Mouse (Mus musculus) hindbrain, embryonic 12.5 days (tissue): ENCODE data around the gene Cdkal1. TPM values are rescaled to one million over a fixed set of nuclear protein-coding genes. Genes with fewer than 3 reads are reported as not detected.

Source experiments
- ATAC-seq: fragments of 200-750 bp; cut with Nextera tagmentation; 2 replicates; pipeline ENCODE4 v1.8.0; 2017; ENCODE audit warnings: moderate TSS enrichment; ENCODE audit not compliant: low FRiP score
- H3K27ac ChIP-seq: fragments of 300-500 bp; sonication (generic); 2 replicates; pipeline ENCODE4 v1.5.1; 2016; ENCODE audit warnings: mild to moderate bottlenecking
- H3K27me3 ChIP-seq: fragments of 300-500 bp; sonication (generic); 2 replicates; pipeline ENCODE4 v1.6.1; 2016; ENCODE audit warnings: mild to moderate bottlenecking
- H3K36me3 ChIP-seq: fragments of 300-500 bp; sonication (generic); 2 replicates; pipeline ENCODE4 v1.6.1; 2016; ENCODE audit warnings: mild to moderate bottlenecking
- H3K4me1 ChIP-seq: fragments of 300-500 bp; sonication (generic); 2 replicates; pipeline ENCODE4 v1.6.1; 2016
- H3K4me2 ChIP-seq: fragments of 300-500 bp; sonication (generic); replicated peaks from 2 replicates; pipeline ENCODE4 v1.6.1; 2016; ENCODE audit warnings: mild to moderate bottlenecking
- H3K4me3 ChIP-seq: fragments of 300-500 bp; sonication (generic); 2 replicates; pipeline ENCODE4 v1.5.1; 2016; ENCODE audit warnings: mild to moderate bottlenecking
- H3K9ac ChIP-seq: fragments of 300-500 bp; sonication (generic); 2 replicates; pipeline ENCODE4 v1.6.1; 2016; ENCODE audit warnings: mild to moderate bottlenecking, moderate library complexity
- H3K9me3 ChIP-seq: fragments of 300-500 bp; sonication (generic); replicated peaks from 2 replicates; pipeline ENCODE4 v1.6.1; 2016; ENCODE audit warnings: mild to moderate bottlenecking
- WGBS: fragments of 180-500 bp; shearing (Covaris S2); methylation state at CpG from one replicate; pipeline ENCODE4 v1.1.7; 2016; 5-methylcytosine and 5-hydroxymethylcytosine counted together
- polyA plus RNA-seq: library from polyadenylated mRNA; unstranded; fragments of >200 nt; fragmentation: Nextera tagmentation; extraction: Ambion mirVana; gene quantifications from 2 replicates; pipeline ENCODE4 v1.2.1, GENCODE M21; 2016

The Cdkal1 gene
- polyA plus RNA-seq, 1 experiment from 2014 or later = 31.4 TPM

- peaks cover 41% of the 10 kb centered on the region for H3K4me1 ChIP-seq
- H3K4me2 ChIP-seq = peak overlapping the region; percentile 19; the same call in 1 of the 2 replicates
Measured at GRCm38 (mm10) chr13:29610051-29610931, 245.2 kb downstream of the Cdkal1 start.

GRCm38 (mm10) chr13:29609441-29609840 lies 246.0 kb downstream of the Cdkal1 start:
- Histone ChIP-seq H3K9me3 (no peaks in the 10 kb centered on the region), H3K27ac (peak overlapping the region; percentile 85), H3K36me3 (no peaks in the 10 kb centered on the region), H3K4me2 (no peak overlapping the region), H3K4me1 (peaks cover 41% of the 10 kb centered on the region), H3K4me3 (no peak overlapping the region), H3K27me3 (no peaks in the 10 kb centered on the region), H3K9ac (no peak overlapping the region)
- no peak for ATAC-seq
- 58% methylated on average over 5 of the region's 5 CpGs for WGBS

More at GRCm38 (mm10) chr13:29610051-29610931, 245.2 kb downstream of the Cdkal1 start:
- Histone ChIP-seq H3K9ac (no peak overlapping the region; the same call in 1 of the 2 replicates), H3K9me3 (no peaks in the 10 kb centered on the region), H3K36me3 (no peaks in the 10 kb centered on the region), H3K27me3 (no peaks in the 10 kb centered on the region), H3K27ac (peak overlapping the region; percentile 85), H3K4me3 (no peak overlapping the region)
- ATAC-seq = peak; percentile 84
- 16% methylated on average over 13 of the region's 13 CpGs for WGBS

DNA sequence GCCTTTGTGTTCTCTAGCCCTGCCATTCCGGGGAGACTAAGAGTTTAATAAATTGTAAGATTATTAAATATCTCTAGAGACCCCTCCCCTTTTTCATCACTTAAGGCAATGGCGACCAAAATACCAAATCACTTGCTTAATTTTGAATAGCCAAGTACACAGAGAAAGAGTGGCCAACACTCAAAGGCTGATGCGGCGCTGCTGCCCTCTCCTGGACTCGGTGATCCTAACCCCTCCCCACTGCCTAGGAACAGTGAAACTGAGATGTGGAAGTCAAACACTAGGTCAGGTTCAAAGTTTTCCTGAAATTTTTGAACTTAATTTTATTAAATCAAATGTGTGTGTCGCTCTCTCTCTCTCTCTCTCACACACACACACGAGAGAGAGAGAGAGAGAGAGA lies 251.2 kb downstream of the Cdkal1 start:
- Histone ChIP-seq H3K27me3 (no peaks in the 10 kb centered on the region), H3K27ac (no peak overlapping the region), H3K9ac (no peak overlapping the region), H3K4me2 (no peak overlapping the region), H3K4me1 (peaks cover 12% of the 10 kb centered on the region), H3K36me3 (no peaks in the 10 kb centered on the region), H3K9me3 (no peaks in the 10 kb centered on the region), H3K4me3 (no peak overlapping the region)
- peak; percentile 87 for ATAC-seq
- WGBS = 27% methylated on average over 6 of the region's 7 CpGs

DNA sequence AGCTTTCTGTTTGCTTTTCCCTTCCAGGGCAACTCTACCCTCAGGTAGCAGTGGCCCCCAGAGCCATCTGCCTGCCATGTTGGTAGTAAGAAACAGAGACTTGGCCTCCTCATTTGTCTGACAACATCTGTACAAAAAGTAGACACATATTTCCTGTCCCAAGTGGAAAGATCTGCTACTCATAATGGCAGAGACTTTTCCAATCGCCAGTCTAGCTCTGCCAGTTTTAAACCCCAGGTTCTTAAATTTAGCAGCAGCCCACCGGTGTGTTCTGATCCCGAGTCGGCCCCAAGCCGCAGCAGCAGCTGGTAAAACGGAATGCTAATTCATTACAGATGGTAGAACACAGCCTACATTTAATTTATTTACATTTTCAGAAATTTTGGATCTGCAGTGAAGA lies 251.9 kb downstream of the Cdkal1 start:
- H3K9me3 ChIP-seq = no peaks in the 10 kb centered on the region
- H3K27ac ChIP-seq = peak overlapping the region; percentile 58; the same call in 1 of the 2 replicates
- 0 out of 2 replicates have a peak, but pooled peaks cover 8% of the 10 kb centered on the region for H3K4me1 ChIP-seq
- 53% methylated on average over 6 of the region's 6 CpGs for WGBS
- no peak for ATAC-seq
- H3K4me3 ChIP-seq = no peak overlapping the region
- H3K36me3 ChIP-seq = no peaks in the 10 kb centered on the region
- no peak overlapping the region for H3K4me2 ChIP-seq
- H3K9ac ChIP-seq = no peak overlapping the region
- H3K27me3 ChIP-seq = no peaks in the 10 kb centered on the region

DNA sequence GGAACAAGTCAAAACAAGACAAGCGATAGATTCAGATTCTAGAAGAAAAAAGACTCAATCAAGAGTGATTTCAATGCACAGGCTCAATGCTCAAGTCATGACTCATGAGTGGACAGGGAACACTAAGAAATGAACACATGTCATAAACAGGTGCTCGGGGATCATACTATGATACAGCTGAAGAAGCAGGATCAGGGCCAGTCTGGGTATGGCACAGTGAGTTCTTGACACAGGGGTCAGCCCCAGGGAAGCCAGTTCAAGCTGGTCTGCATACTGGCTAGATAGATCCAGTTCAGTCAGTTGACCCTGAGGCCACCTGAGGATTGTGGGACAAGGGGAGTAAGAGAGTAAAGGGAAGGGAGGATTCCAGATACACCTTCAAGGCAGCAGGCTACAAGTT lies 254.4 kb downstream of the Cdkal1 start:
- H3K9ac ChIP-seq = no peak overlapping the region
- H3K9me3 ChIP-seq = no peaks in the 10 kb centered on the region
- no peak overlapping the region for H3K4me3 ChIP-seq
- 90% methylated on average over 2 of the region's 2 CpGs for WGBS
- ATAC-seq = no peak
- H3K36me3 ChIP-seq = no peaks in the 10 kb centered on the region
- H3K27ac ChIP-seq = no peak overlapping the region
- no peak overlapping the region for H3K4me2 ChIP-seq
- H3K4me1 ChIP-seq = 0 out of 2 replicates have a peak, but pooled peaks cover 6% of the 10 kb centered on the region
- no peaks in the 10 kb centered on the region for H3K27me3 ChIP-seq

DNA sequence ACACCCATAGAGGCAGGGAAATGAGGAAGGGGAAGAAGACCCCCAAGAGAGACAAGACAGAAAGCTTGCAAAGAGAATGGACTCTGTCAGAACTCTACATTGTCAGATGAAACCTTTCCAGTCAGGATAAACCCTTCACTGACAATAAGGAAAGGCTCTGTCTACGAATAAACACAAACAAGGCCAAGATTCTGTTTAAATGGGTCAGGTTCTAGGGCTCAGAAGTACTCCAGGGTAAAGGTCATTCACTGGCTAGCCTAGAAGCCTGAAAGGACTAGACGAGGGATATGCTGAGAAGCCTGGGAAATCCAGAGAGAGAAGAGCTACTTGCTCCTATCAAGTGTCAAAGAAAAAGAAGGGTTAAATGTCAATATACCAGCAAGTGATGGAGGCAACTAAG lies 255.8 kb downstream of the Cdkal1 start:
- no peak overlapping the region for H3K4me2 ChIP-seq
- no peak overlapping the region for H3K4me3 ChIP-seq
- no peak overlapping the region for H3K9ac ChIP-seq
- no peak for ATAC-seq
- no peaks in the 10 kb centered on the region for H3K9me3 ChIP-seq
- no peak overlapping the region for H3K27ac ChIP-seq
- H3K27me3 ChIP-seq = no peaks in the 10 kb centered on the region
- 0 out of 2 replicates have a peak, but pooled peaks cover 6% of the 10 kb centered on the region for H3K4me1 ChIP-seq
- H3K36me3 ChIP-seq = no peaks in the 10 kb centered on the region
- 67% methylated on average over 2 of the region's 2 CpGs for WGBS

GRCm38 (mm10) chr13:29596735-29597134 lies 258.7 kb downstream of the Cdkal1 start:
- Histone ChIP-seq H3K36me3 (no peaks in the 10 kb centered on the region), H3K9me3 (peaks cover 7% of the 10 kb centered on the region; the same call in 1 of the 2 replicates), H3K4me1 (no peaks in the 10 kb centered on the region), H3K9ac (no peak overlapping the region), H3K4me3 (no peak overlapping the region), H3K4me2 (no peak overlapping the region), H3K27ac (no peak overlapping the region), H3K27me3 (no peaks in the 10 kb centered on the region)
- no peak for ATAC-seq
- WGBS = 62% methylated on average over 3 of the region's 3 CpGs

GRCm38 (mm10) chr13:29593096-29593495 lies 262.4 kb downstream of the Cdkal1 start:
- H3K9ac ChIP-seq = no peak overlapping the region
- H3K27me3 ChIP-seq = no peaks in the 10 kb centered on the region
- H3K4me2 ChIP-seq = no peak overlapping the region
- WGBS = 98% methylated on average over 3 of the region's 3 CpGs
- ATAC-seq = no peak
- no peak overlapping the region for H3K27ac ChIP-seq
- peaks cover 7% of the 10 kb centered on the region; the same call in 1 of the 2 replicates for H3K9me3 ChIP-seq
- no peaks in the 10 kb centered on the region for H3K4me1 ChIP-seq
- no peaks in the 10 kb centered on the region for H3K36me3 ChIP-seq
- H3K4me3 ChIP-seq = no peak overlapping the region

- Histone ChIP-seq H3K4me3 (no peak overlapping the region), H3K4me2 (no peak overlapping the region), H3K27ac (no peak overlapping the region), H3K36me3 (no peaks in the 10 kb centered on the region), H3K9me3 (peaks cover 7% of the 10 kb centered on the region; the same call in 1 of the 2 replicates), H3K27me3 (no peaks in the 10 kb centered on the region), H3K9ac (no peak overlapping the region), H3K4me1 (no peaks in the 10 kb centered on the region)
- ATAC-seq = peak; percentile 46; the same call in 1 of the 2 replicates
- WGBS = 77% methylated on average over 5 of the region's 5 CpGs
Measured at GRCm38 (mm10) chr13:29590685-29591084, 264.8 kb downstream of the Cdkal1 start.

DNA sequence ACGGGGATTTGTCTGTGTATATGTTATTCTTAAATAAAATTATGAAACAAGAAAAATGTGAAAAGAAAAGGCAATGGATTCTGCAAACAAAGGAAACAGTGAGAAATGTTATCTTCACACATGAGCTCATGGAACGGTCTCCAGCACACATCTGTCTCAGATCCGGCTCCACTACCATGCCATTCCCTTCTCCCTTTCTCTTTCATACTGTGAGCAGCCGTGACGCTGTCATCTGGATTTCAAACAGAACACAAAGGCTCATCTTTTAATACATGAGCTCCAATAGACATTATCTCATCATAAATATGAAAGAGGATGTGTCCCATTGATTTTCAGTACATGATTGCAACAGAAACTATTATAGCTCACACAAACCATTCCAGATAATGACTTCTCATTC lies 265.3 kb downstream of the Cdkal1 start:
- Histone ChIP-seq H3K4me2 (no peak overlapping the region), H3K36me3 (no peaks in the 10 kb centered on the region), H3K27me3 (no peaks in the 10 kb centered on the region), H3K9ac (no peak overlapping the region), H3K27ac (no peak overlapping the region), H3K4me1 (no peaks in the 10 kb centered on the region), H3K4me3 (no peak overlapping the region), H3K9me3 (peaks cover 7% of the 10 kb centered on the region; the same call in 1 of the 2 replicates)
- 73% methylated on average over 5 of the region's 5 CpGs for WGBS
- ATAC-seq = no peak

DNA sequence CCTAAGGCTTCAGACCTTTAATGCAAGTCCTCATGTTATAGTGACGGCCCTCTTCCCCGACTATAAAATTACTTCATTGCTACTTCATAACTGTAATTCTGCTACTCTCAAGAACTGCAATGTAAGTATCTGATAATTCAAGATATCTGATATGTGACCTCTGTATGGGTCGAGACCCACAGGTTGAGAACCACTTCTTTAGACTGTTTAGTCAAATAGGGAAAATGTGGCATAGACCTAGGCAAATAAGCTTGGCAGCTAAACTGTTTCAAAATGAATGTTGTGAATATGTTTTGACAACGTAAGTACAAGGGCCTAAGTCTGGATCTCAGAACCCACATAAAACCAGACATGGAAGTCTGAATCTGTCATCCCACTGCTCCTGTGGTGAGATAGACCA lies 266.8 kb downstream of the Cdkal1 start:
- 92% methylated on average over 4 of the region's 4 CpGs for WGBS

GRCm38 (mm10) chr13:29581762-29582700 lies 273.4 kb downstream of the Cdkal1 start:
- Histone ChIP-seq H3K27me3 (no peaks in the 10 kb centered on the region), H3K4me3 (no peak overlapping the region), H3K9ac (no peak overlapping the region), H3K9me3 (no peaks in the 10 kb centered on the region), H3K4me2 (no peak overlapping the region), H3K4me1 (peaks cover 14% of the 10 kb centered on the region), H3K36me3 (no peaks in the 10 kb centered on the region), H3K27ac (no peak overlapping the region)
- peak; percentile 32; the same call in 1 of the 2 replicates for ATAC-seq
- 64% methylated on average over 9 of the region's 9 CpGs for WGBS

More for the DNA sequence above, 266.8 kb downstream of the Cdkal1 start:
- Histone ChIP-seq H3K4me1 (no peaks in the 10 kb centered on the region), H3K9ac (no peak overlapping the region), H3K36me3 (no peaks in the 10 kb centered on the region), H3K9me3 (peaks cover 7% of the 10 kb centered on the region; the same call in 1 of the 2 replicates), H3K27ac (no peak overlapping the region), H3K4me3 (no peak overlapping the region), H3K4me2 (no peak overlapping the region), H3K27me3 (no peaks in the 10 kb centered on the region)
- ATAC-seq = no peak
